Comparison of ENCODE assay signal across 34 mouse cellular contexts in the genomic region with DNA sequence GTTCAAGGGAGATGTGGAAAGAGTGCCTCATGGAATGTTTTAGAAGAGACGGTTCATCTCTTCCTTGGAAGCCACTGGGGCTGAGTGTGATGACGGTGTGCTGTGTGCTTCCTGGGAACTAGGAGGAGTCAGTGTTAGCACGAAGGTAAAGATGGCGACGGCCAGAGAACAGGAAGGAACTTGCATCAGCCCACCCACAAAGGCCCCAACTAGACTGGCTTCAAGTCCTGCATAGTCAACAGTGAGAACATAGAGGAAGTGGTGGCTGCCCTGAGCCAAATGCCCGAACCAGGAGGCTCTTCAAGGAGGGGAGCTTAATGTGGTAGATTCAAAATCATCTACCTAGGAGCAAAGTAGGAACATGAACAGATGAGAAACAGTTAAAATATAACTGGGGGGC. TPM values are rescaled to one million over a fixed set of nuclear protein-coding genes. Genes with fewer than 3 reads are reported as not detected.
DNase-seq lines count a peak whose midpoint lies in the region; ATAC-seq and TF ChIP-seq lines count a peak whose summit lies in the region.
"Had no signal": no experiment of that assay in that cellular context is flagged by ENCODE, and none has a peak within 500 bp of the region (broad histone marks: within the 10 kb centered on the region; RNA-seq: fewer than 3 reads in every experiment).

No protein-coding gene starts in this region.

- ATAC-seq in liver, postnatal 0 days: peak; percentile 49; the same call in 1 of the 2 replicates
- no peak for ATAC-seq in liver, embryonic 11.5 days (replicated peaks; ENCODE audit: low FRiP score)
- peak; percentile 81 for ATAC-seq in megakaryocyte progenitor cell, adult 5-6 weeks (replicated peaks; ENCODE audit: poor library complexity)
- no peak for ATAC-seq in kidney, embryonic 16.5 days (ENCODE audit: low FRiP score, low TSS enrichment)
- ATAC-seq: forebrain, embryonic 15.5 days; inflammation-experienced regulatory T-cells, adult 6 months; midbrain, embryonic 13.5 days had no signal

- H3K4me2 ChIP-seq in liver, postnatal 0 days (ENCODE audit: low read depth, low read length): no peak overlapping the region
- H3K4me2 ChIP-seq in liver, embryonic 11.5 days: no peak overlapping the region
- no peak overlapping the region for H3K4me2 ChIP-seq in kidney, embryonic 16.5 days (replicated peaks; ENCODE audit: low read depth, low read length)
- H3K4me2 ChIP-seq: embryonic facial prominence, embryonic 15.5 days; forebrain, embryonic 15.5 days; heart, embryonic 15.5 days; hindbrain, embryonic 14.5 days; limb, embryonic 12.5 days; midbrain, embryonic 13.5 days; neural tube, embryonic 12.5 days had no signal

- DNase-seq in liver, postnatal 0 days: peak; percentile 47
- no peak for DNase-seq in liver, embryonic 11.5 days (ENCODE audit: low spot score)
- DNase-seq in lung, postnatal 25 days (ENCODE audit: low spot score): peak; percentile 54
- DNase-seq in cerebellum, postnatal 36 days: no peak
- DNase-seq in MN1 (ENCODE audit: low spot score): no peak
- DNase-seq: adrenal gland, adult 2 months; B cell, adult 2 months; cerebellum, adult 8-10 months; gastrocnemius, postnatal 10 days; heart, postnatal 36 days; kidney, adult 18-20 months; right cerebral cortex, postnatal 4 days; thymus, adult 18-20 months; thymus, postnatal 36 days had no signal

- no peaks in the 10 kb centered on the region; the same call in 1 of the 2 replicates for H3K9me3 ChIP-seq in liver, postnatal 0 days (ENCODE audit: low read length)
- H3K9me3 ChIP-seq in liver, embryonic 11.5 days (ENCODE audit: control insufficient read depth, low read length): no peaks in the 10 kb centered on the region
- no peaks in the 10 kb centered on the region for H3K9me3 ChIP-seq in kidney, embryonic 16.5 days (ENCODE audit: low read length)
- H3K9me3 ChIP-seq: embryonic facial prominence, embryonic 15.5 days; forebrain, embryonic 15.5 days; heart, embryonic 15.5 days; limb, embryonic 12.5 days; midbrain, embryonic 13.5 days had no signal

- no peak for TF ChIP-seq CTCF in liver, postnatal 0 days (IDR thresholded peaks at IDR 0.05; ENCODE audit: low read depth)
- no peak for TF ChIP-seq CTCF in bone marrow macrophage, adult 2 months (IDR thresholded peaks at IDR 0.05; ENCODE audit: low read depth, low read length)

- TF ChIP-seq EP300 in liver, postnatal 0 days (IDR thresholded peaks at IDR 0.05; ENCODE audit: low read depth): no peak

- WGBS in liver, postnatal 0 days (ENCODE audit: insufficient replicate concordance): 48% methylated on average over 6 of the region's 6 CpGs
- WGBS in liver, embryonic 11.5 days: 44% methylated on average over 6 of the region's 6 CpGs
- WGBS in kidney, embryonic 16.5 days: 85% methylated on average over 6 of the region's 6 CpGs

- H3K27ac ChIP-seq in liver, postnatal 0 days (ENCODE audit: low read depth): peak overlapping the region; percentile 44; the same call in 1 of the 2 replicates
- H3K27ac ChIP-seq in liver, embryonic 11.5 days (ENCODE audit: low read depth, low read length): no peak overlapping the region
- H3K27ac ChIP-seq in bone marrow macrophage, adult 2 months (ENCODE audit: insufficient read depth, low read depth, low read length): peak overlapping the region; percentile 70
- H3K27ac ChIP-seq in kidney, embryonic 16.5 days (ENCODE audit: low read length): no peak overlapping the region
- H3K27ac ChIP-seq: embryonic facial prominence, embryonic 15.5 days; forebrain, embryonic 15.5 days; heart, adult 2 months; heart, embryonic 15.5 days; hindbrain, embryonic 14.5 days; kidney, postnatal 0 days; limb, embryonic 12.5 days; liver, embryonic 14.5 days; midbrain, embryonic 13.5 days; neural tube, embryonic 12.5 days had no signal

- no peak overlapping the region for H3K9ac ChIP-seq in liver, postnatal 0 days (replicated peaks)
- H3K9ac ChIP-seq in liver, embryonic 11.5 days (ENCODE audit: low read depth, low read length): no peak overlapping the region
- H3K9ac ChIP-seq in kidney, embryonic 16.5 days (replicated peaks; ENCODE audit: low read length): no peak overlapping the region
- H3K9ac ChIP-seq: embryonic facial prominence, embryonic 15.5 days; forebrain, embryonic 15.5 days; heart, embryonic 15.5 days; hindbrain, embryonic 14.5 days; limb, embryonic 12.5 days; liver, embryonic 14.5 days; midbrain, embryonic 13.5 days; neural tube, embryonic 12.5 days had no signal

- H3K4me1 ChIP-seq in liver, postnatal 0 days (ENCODE audit: insufficient read depth): no peaks in the 10 kb centered on the region; the same call in 1 of the 2 replicates
- H3K4me1 ChIP-seq in liver, embryonic 11.5 days (replicated peaks; ENCODE audit: control insufficient read depth, insufficient read depth, low read length): no peaks in the 10 kb centered on the region
- H3K4me1 ChIP-seq in bone marrow macrophage, adult 2 months (ENCODE audit: control insufficient read depth, insufficient read depth, low read length): peaks cover 43% of the 10 kb centered on the region
- H3K4me1 ChIP-seq in kidney, embryonic 16.5 days (ENCODE audit: insufficient read depth, low read length): no peaks in the 10 kb centered on the region
- H3K4me1 ChIP-seq: embryonic facial prominence, embryonic 15.5 days; forebrain, embryonic 15.5 days; limb, embryonic 12.5 days; midbrain, embryonic 13.5 days; neural tube, embryonic 12.5 days had no signal

- no peak overlapping the region for H3K4me3 ChIP-seq in liver, postnatal 0 days (ENCODE audit: low read depth, low read length)
- no peak overlapping the region for H3K4me3 ChIP-seq in liver, embryonic 11.5 days (ENCODE audit: low read depth, low read length)
- no peak overlapping the region for H3K4me3 ChIP-seq in bone marrow macrophage, adult 2 months (ENCODE audit: insufficient read depth, low read length)
- H3K4me3 ChIP-seq in kidney, embryonic 16.5 days (ENCODE audit: low read length): no peak overlapping the region
- H3K4me3 ChIP-seq: embryonic facial prominence, embryonic 15.5 days; forebrain, embryonic 15.5 days; heart, adult 2 months; heart, embryonic 15.5 days; limb, embryonic 12.5 days; midbrain, embryonic 13.5 days; neural tube, embryonic 12.5 days had no signal

- TF ChIP-seq POLR2A in bone marrow macrophage, adult 2 months (IDR thresholded peaks at IDR 0.05; ENCODE audit: borderline replicate concordance, low read depth, low read length): no peak

- H3K27me3 ChIP-seq in liver, postnatal 0 days (ENCODE audit: insufficient read depth, low read length): no peaks in the 10 kb centered on the region
- H3K27me3 ChIP-seq in liver, embryonic 11.5 days (replicated peaks; ENCODE audit: control insufficient read depth, insufficient read depth, low read length): no peaks in the 10 kb centered on the region
- H3K27me3 ChIP-seq in kidney, embryonic 16.5 days (ENCODE audit: insufficient read depth, low read length): no peaks in the 10 kb centered on the region
- H3K27me3 ChIP-seq: CH12.LX; embryonic facial prominence, embryonic 15.5 days; forebrain, embryonic 15.5 days; heart, embryonic 15.5 days had no signal

- no peaks in the 10 kb centered on the region for H3K36me3 ChIP-seq in liver, postnatal 0 days (replicated peaks; ENCODE audit: insufficient read depth, low read length)
- H3K36me3 ChIP-seq in liver, embryonic 11.5 days (ENCODE audit: control insufficient read depth, insufficient read depth, low read length): no peaks in the 10 kb centered on the region
- H3K36me3 ChIP-seq in kidney, embryonic 16.5 days (ENCODE audit: insufficient read depth, low read length): no peaks in the 10 kb centered on the region
- H3K36me3 ChIP-seq: embryonic facial prominence, embryonic 15.5 days; forebrain, embryonic 15.5 days; G1E; heart, embryonic 15.5 days; limb, embryonic 12.5 days; midbrain, embryonic 13.5 days; neural tube, embryonic 12.5 days had no signal

RNA-seq across cellular contexts. Expression of a gene that starts 17.1 kb away (rescaled TPM):
- polyA plus RNA-seq in liver, postnatal 0 days (2015; fragmentation: Nextera tagmentation; extraction: Ambion mirVana): 1.8 and 2.5 TPM in 2 replicates
- 0.49 and 0.55 TPM in 2 replicates for polyA plus RNA-seq in liver, embryonic 11.5 days (2014; fragmentation: Nextera tagmentation; extraction: Ambion mirVana)
- polyA plus RNA-seq in bone marrow macrophage, adult 2 months (2012; ENCODE audit: insufficient read depth, insufficient read length, missing spikeins): 194 and 220 TPM in 2 replicates
- total RNA-seq in megakaryocyte progenitor cell, adult 5-6 weeks (2015): 18.8 and 25.5 TPM in 2 replicates
- 12.1 and 15.6 TPM in 2 replicates for total RNA-seq in megakaryocyte progenitor cell, adult 5-6 weeks (2017)
- 0.32 and 0.37 TPM in 2 replicates for polyA plus RNA-seq in kidney, embryonic 16.5 days (2015; fragmentation: Nextera tagmentation; extraction: Ambion mirVana)
- total RNA-seq: CH12.LX; left cerebral cortex, postnatal 10 days had no signal
- polyA plus RNA-seq: forebrain, embryonic 15.5 days; G1E; inflammation-experienced regulatory T-cells, adult 6 months; limb, embryonic 12.5 days; neural tube, embryonic 12.5 days had no signal

RNA-seq across cellular contexts. Expression of a gene that starts 27.3 kb away (rescaled TPM):
- polyA plus RNA-seq in liver, postnatal 0 days (2015; fragmentation: Nextera tagmentation; extraction: Ambion mirVana): 7.7 and 9.7 TPM in 2 replicates
- polyA plus RNA-seq in liver, embryonic 11.5 days (2014; fragmentation: Nextera tagmentation; extraction: Ambion mirVana): 4.1 and 5.4 TPM in 2 replicates
- 202 and 239 TPM in 2 replicates for polyA plus RNA-seq in bone marrow macrophage, adult 2 months (2012; ENCODE audit: insufficient read depth, insufficient read length, missing spikeins)
- total RNA-seq in megakaryocyte progenitor cell, adult 5-6 weeks (2015): 7.7 and 8.9 TPM in 2 replicates
- total RNA-seq in megakaryocyte progenitor cell, adult 5-6 weeks (2017): 14.2 and 29.7 TPM in 2 replicates
- 1.8 and 2.2 TPM in 2 replicates for polyA plus RNA-seq in kidney, embryonic 16.5 days (2015; fragmentation: Nextera tagmentation; extraction: Ambion mirVana)
- polyA plus RNA-seq: G1E had no signal

RNA-seq across cellular contexts. Expression of a gene that starts 51.8 kb away (rescaled TPM):
- 0.29 TPM in 1 of 2 replicates, not detected in the other for polyA plus RNA-seq in liver, postnatal 0 days (2015; fragmentation: Nextera tagmentation; extraction: Ambion mirVana)
- polyA plus RNA-seq in liver, embryonic 11.5 days (2014; fragmentation: Nextera tagmentation; extraction: Ambion mirVana): not detected in 2 replicates
- 1.5 and 1.7 TPM in 2 replicates for polyA plus RNA-seq in bone marrow macrophage, adult 2 months (2012; ENCODE audit: insufficient read depth, insufficient read length, missing spikeins)
- total RNA-seq in megakaryocyte progenitor cell, adult 5-6 weeks (2015): 0.39 and 1.8 TPM in 2 replicates
- total RNA-seq in megakaryocyte progenitor cell, adult 5-6 weeks (2017): not detected in 2 replicates
- not detected in 2 replicates for polyA plus RNA-seq in kidney, embryonic 16.5 days (2015; fragmentation: Nextera tagmentation; extraction: Ambion mirVana)
- total RNA-seq: adrenal gland, adult 2 months; CH12.LX; G1E; gastrocnemius, postnatal 10 days; heart, adult 2 months; heart, postnatal 36 days; layer of hippocampus, postnatal 14 days; left cerebral cortex, postnatal 10 days had no signal
- polyA plus RNA-seq: adrenal gland, adult 2 months; embryonic facial prominence, embryonic 15.5 days; forebrain, embryonic 15.5 days; G1E; heart, adult 2 months; heart, embryonic 15.5 days; hindbrain, embryonic 14.5 days; inflammation-experienced regulatory T-cells, adult 6 months; kidney, postnatal 0 days; limb, embryonic 12.5 days; liver, embryonic 14.5 days; lung, embryonic 16.5 days; midbrain, embryonic 13.5 days; neural tube, embryonic 12.5 days; stomach, embryonic 14.5 days had no signal

Comparison
In these comparisons a context has a peak if more than half of its experiments do, and no peak if none do; other contexts are left out.
1. ATAC-seq: peak in liver, postnatal 0 days (single experiment) and megakaryocyte progenitor cell, adult 5-6 weeks (single experiment); none in liver, embryonic 11.5 days (single experiment) and kidney, embryonic 16.5 days (single experiment).
2. DNase-seq: peak in liver, postnatal 0 days (single experiment) and lung, postnatal 25 days (single experiment); none in liver, embryonic 11.5 days (single experiment), cerebellum, postnatal 36 days (0 of 2) and MN1 (single experiment).
3. H3K27ac ChIP-seq: peak in liver, postnatal 0 days (single experiment) and bone marrow macrophage, adult 2 months (single experiment); none in liver, embryonic 11.5 days (single experiment) and kidney, embryonic 16.5 days (single experiment).
4. RNA of a gene that starts 17.1 kb away (polyA plus RNA-seq): 194 to 220 TPM in bone marrow macrophage, adult 2 months; 1.8 to 2.5 TPM in liver, postnatal 0 days, 0.49 to 0.55 TPM in liver, embryonic 11.5 days and 0.32 to 0.37 TPM in kidney, embryonic 16.5 days; every median in the first group is over 10 times any median in the second.
5. RNA of a gene that starts 27.3 kb away (polyA plus RNA-seq): 202 to 239 TPM in bone marrow macrophage, adult 2 months; 7.7 to 9.7 TPM in liver, postnatal 0 days, 4.1 to 5.4 TPM in liver, embryonic 11.5 days and 1.8 to 2.2 TPM in kidney, embryonic 16.5 days; every median in the first group is over 10 times any median in the second.